Mouse (Mus musculus) intestine, embryonic 15.5 days (tissue): Measurements from ENCODE around the gene Hsd11b1. TPM values are rescaled to one million over a fixed set of nuclear protein-coding genes. Genes with fewer than 3 reads are reported as not detected.
A peak's percentile ranks its signal among the peaks of the same experiment; 100 is the strongest.

ENCODE experiments used
- ATAC-seq: fragments of 200-750 bp; cut with Nextera tagmentation; 2 replicates; pipeline ENCODE4 v1.8.0; 2017; ENCODE audit warnings: moderate TSS enrichment, moderate library complexity
- H3K27ac ChIP-seq: fragments of 300-500 bp; sonication (generic); 2 replicates; pipeline ENCODE4 v1.5.1; 2015; ENCODE audit warnings: mild to moderate bottlenecking, inconsistent platforms
- H3K27me3 ChIP-seq: fragments of 300-500 bp; sonication (generic); replicated peaks from 2 replicates; pipeline ENCODE4 v1.6.1; 2015; ENCODE audit warnings: inconsistent platforms
- H3K36me3 ChIP-seq: fragments of 300-500 bp; sonication (generic); 2 replicates; pipeline ENCODE4 v1.6.1; 2015; ENCODE audit warnings: inconsistent platforms
- H3K4me1 ChIP-seq: fragments of 300-500 bp; sonication (generic); replicated peaks from 2 replicates; pipeline ENCODE4 v1.6.1; 2015; ENCODE audit warnings: inconsistent platforms
- H3K4me2 ChIP-seq: fragments of 300-500 bp; sonication (generic); replicated peaks from 2 replicates; pipeline ENCODE4 v1.6.1; 2015; ENCODE audit warnings: mild to moderate bottlenecking, inconsistent platforms
- H3K4me3 ChIP-seq: fragments of 300-500 bp; sonication (generic); replicated peaks from 2 replicates; pipeline ENCODE4 v1.5.1; 2015; ENCODE audit warnings: inconsistent platforms
- H3K9ac ChIP-seq: fragments of 300-500 bp; sonication (generic); 2 replicates; pipeline ENCODE4 v1.6.1; 2015; ENCODE audit warnings: inconsistent platforms
- H3K9me3 ChIP-seq: fragments of 300-500 bp; sonication (generic); 2 replicates; pipeline ENCODE4 v1.6.1; 2016; ENCODE audit warnings: inconsistent platforms
- WGBS: fragments of 180-500 bp; shearing (Covaris S2); methylation state at CpG from one replicate; pipeline ENCODE4 v1.1.7; 2015; 5-methylcytosine and 5-hydroxymethylcytosine counted together
- polyA plus RNA-seq: library from polyadenylated mRNA; unstranded; fragments of >200 nt; fragmentation: Nextera tagmentation; extraction: Ambion mirVana; gene quantifications from 2 replicates; pipeline ENCODE4 v1.2.1, GENCODE M21; 2015

The Hsd11b1 gene
- polyA plus RNA-seq, 1 experiment from 2014 or later, result 1.3 TPM

DNA sequence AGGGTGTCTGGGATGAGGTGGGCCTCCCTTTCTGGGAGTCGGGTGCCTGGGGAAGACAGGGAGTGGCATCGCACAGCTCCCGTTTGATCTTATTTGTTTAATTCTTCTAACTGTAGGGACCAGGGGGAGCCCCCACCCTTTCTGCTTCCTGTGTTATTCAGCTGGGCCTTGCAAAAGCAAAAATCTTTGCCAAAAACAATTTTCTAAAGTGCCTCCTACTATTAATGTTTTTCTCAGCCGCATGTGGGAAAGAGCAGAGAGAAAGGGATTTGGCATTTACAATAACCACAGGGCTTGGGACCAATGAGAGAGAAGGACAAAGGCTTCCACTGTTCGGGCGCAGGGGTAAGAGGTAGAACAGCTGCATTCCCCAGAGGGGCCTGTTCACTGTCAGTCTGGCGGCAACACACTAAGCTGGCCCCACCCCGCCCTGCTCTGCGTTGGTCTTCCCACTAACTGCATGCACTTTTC is 74.7 kb downstream of the Hsd11b1 start:
- Histone ChIP-seq H3K36me3 (no peaks in the 10 kb centered on the region), H3K4me1 (peaks cover 26% of the 10 kb centered on the region), H3K4me2 (peak overlapping the region; percentile 17; the same call in 1 of the 2 replicates), H3K9me3 (no peaks in the 10 kb centered on the region), H3K27me3 (no peaks in the 10 kb centered on the region), H3K9ac (no peak overlapping the region), H3K4me3 (no peak overlapping the region), H3K27ac (peak overlapping the region; percentile 82)
- WGBS, result 10% methylated on average over 9 of the region's 9 CpGs
- ATAC-seq, result peak; percentile 96

DNA sequence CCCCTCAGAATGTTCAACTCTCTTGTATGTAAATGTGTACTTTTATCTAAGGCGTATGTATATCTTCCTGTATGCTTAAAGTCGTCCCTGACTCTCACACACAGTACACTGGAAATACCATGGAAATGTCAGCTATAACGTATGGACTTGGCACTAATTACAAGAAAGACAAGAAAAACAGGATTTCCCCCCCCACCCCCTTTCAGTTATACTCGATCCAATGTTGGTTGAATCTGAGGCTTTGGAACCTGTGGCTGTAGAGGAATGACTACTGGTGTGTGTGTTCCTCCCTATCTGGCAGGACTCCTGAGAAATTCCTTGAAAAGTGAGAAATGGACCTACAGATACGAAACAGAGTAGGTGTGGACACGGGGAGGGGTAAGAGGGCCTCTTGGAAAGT is 75.6 kb downstream of the Hsd11b1 start:
- H3K36me3 ChIP-seq, result no peaks in the 10 kb centered on the region
- peak; percentile 16; the same call in 1 of the 2 replicates for ATAC-seq
- no peak overlapping the region for H3K4me3 ChIP-seq
- H3K4me1 ChIP-seq, result peaks cover 26% of the 10 kb centered on the region
- H3K9ac ChIP-seq, result no peak overlapping the region
- H3K9me3 ChIP-seq, result no peaks in the 10 kb centered on the region
- H3K27ac ChIP-seq, result peak overlapping the region; percentile 82
- WGBS, result 47% methylated on average over 6 of the region's 6 CpGs
- no peaks in the 10 kb centered on the region for H3K27me3 ChIP-seq
- H3K4me2 ChIP-seq, result no peak overlapping the region

- ATAC-seq, result peak; percentile 61
Observed at GRCm38 (mm10) chr1:193181104-193181503, 82.8 kb downstream of the Hsd11b1 start.

GRCm38 (mm10) chr1:193174143-193174733 is 89.6 kb downstream of the Hsd11b1 start:
- Histone ChIP-seq H3K27ac (peak overlapping the region; percentile 84), H3K4me2 (peak overlapping the region; percentile 74), H3K9ac (peak overlapping the region; percentile 77; the same call in 1 of the 2 replicates), H3K9me3 (no peaks in the 10 kb centered on the region), H3K27me3 (no peaks in the 10 kb centered on the region), H3K36me3 (no peaks in the 10 kb centered on the region), H3K4me1 (peaks cover 24% of the 10 kb centered on the region), H3K4me3 (peak overlapping the region; percentile 62)
- 69% methylated on average over 13 of the region's 13 CpGs for WGBS
- ATAC-seq, result 0 out of 2 replicates have a peak, but pooled peaks have one; percentile 2

More at GRCm38 (mm10) chr1:193181104-193181503, 82.8 kb downstream of the Hsd11b1 start:
- Histone ChIP-seq H3K4me3 (no peak overlapping the region), H3K36me3 (no peaks in the 10 kb centered on the region), H3K27ac (peak overlapping the region; percentile 11; the same call in 1 of the 2 replicates), H3K4me2 (no peak overlapping the region), H3K4me1 (no peaks in the 10 kb centered on the region), H3K27me3 (no peaks in the 10 kb centered on the region), H3K9ac (no peak overlapping the region), H3K9me3 (no peaks in the 10 kb centered on the region)
- WGBS, result 68% methylated on average over 3 of the region's 3 CpGs

DNA sequence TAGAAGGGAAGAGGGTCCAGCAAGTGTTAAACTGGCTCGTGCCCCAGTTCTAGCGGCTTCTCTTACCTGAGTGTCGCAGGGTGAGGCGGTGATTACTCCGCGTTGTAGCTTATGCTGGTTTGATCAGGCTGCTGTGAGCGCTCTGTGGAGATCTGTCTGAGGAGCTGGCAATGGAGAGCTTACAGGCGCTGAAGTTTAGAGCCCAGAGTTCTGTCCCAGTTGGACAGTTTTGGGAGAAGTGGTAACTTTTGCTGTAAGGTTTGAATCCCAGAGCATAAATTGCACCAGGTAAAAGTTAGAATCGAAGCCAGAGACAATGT is 90.1 kb downstream of the Hsd11b1 start:
- H3K36me3 ChIP-seq, result no peaks in the 10 kb centered on the region
- no peaks in the 10 kb centered on the region for H3K27me3 ChIP-seq
- peak overlapping the region; percentile 62 for H3K4me3 ChIP-seq
- H3K9ac ChIP-seq, result peak overlapping the region; percentile 77
- peaks cover 24% of the 10 kb centered on the region for H3K4me1 ChIP-seq
- H3K9me3 ChIP-seq, result no peaks in the 10 kb centered on the region
- peak overlapping the region; percentile 84 for H3K27ac ChIP-seq
- H3K4me2 ChIP-seq, result peak overlapping the region; percentile 74
- ATAC-seq, result no peak
- WGBS, result 16% methylated on average over 9 of the region's 9 CpGs

GRCm38 (mm10) chr1:193172991-193173809 is 90.7 kb downstream of the Hsd11b1 start:
- peak overlapping the region; percentile 84 for H3K27ac ChIP-seq
- WGBS, result under 1% methylated on average over 48 of the region's 48 CpGs

More at GRCm38 (mm10) chr1:193172991-193173809, 90.7 kb downstream of the Hsd11b1 start:
- ATAC-seq, result peak; percentile 97
- peaks cover 24% of the 10 kb centered on the region for H3K4me1 ChIP-seq
- no peaks in the 10 kb centered on the region for H3K36me3 ChIP-seq
- H3K27me3 ChIP-seq, result no peaks in the 10 kb centered on the region
- peak overlapping the region; percentile 74 for H3K4me2 ChIP-seq
- H3K9ac ChIP-seq, result peak overlapping the region; percentile 77
- peak overlapping the region; percentile 62 for H3K4me3 ChIP-seq
- no peaks in the 10 kb centered on the region for H3K9me3 ChIP-seq

Other genes starting within 250 kb of the Hsd11b1 start
- gene Syt14, start 228.3 kb downstream of the Hsd11b1 start, polyA plus RNA-seq, result 1.9 and 2.3 TPM in 2 replicates
- 7.5 and 9.7 TPM in 2 replicates for gene Diexf, start 133.8 kb downstream of the Hsd11b1 start, polyA plus RNA-seq
- gene Irf6, start 111.0 kb downstream of the Hsd11b1 start, polyA plus RNA-seq, result 77.3 and 81.9 TPM in 2 replicates
- 14.1 and 14.3 TPM in 2 replicates for gene A130010J15Rik, start 96.0 kb downstream of the Hsd11b1 start, polyA plus RNA-seq
- gene Traf3ip3, start 62.4 kb downstream of the Hsd11b1 start, polyA plus RNA-seq, result 3.8 and 4.1 TPM in 2 replicates
- gene Lamb3, start 56.4 kb downstream of the Hsd11b1 start, polyA plus RNA-seq, result 3.9 and 4.4 TPM in 2 replicates
- gene G0s2, start 9.1 kb upstream of the Hsd11b1 start, polyA plus RNA-seq, result 21.9 and 23.7 TPM in 2 replicates
- 5.2 and 6.8 TPM in 2 replicates for gene Camk1g, start 106.2 kb upstream of the Hsd11b1 start, polyA plus RNA-seq